Mouse (Mus musculus) kidney, adult 8-10 months (tissue): Measurements from ENCODE around the gene Inpp4b.
"Not testable (repeated sequence)": the region's sequence is repeated elsewhere in the genome, so short reads cannot be mapped to it uniquely, and the experiment has no call there.

ENCODE experiments used
- DNase-seq, 2 experiments: peaks; one replicate each; pipeline ENCODE4 v3.0.0; 2022

The Inpp4b gene

GRCm38 (mm10) chr8:81782781-81783180 is 440.4 kb downstream of the Inpp4b start:
- no peak for DNase-seq

- no peak for DNase-seq
Observed at GRCm38 (mm10) chr8:81784775-81785174, 442.4 kb downstream of the Inpp4b start.

DNA sequence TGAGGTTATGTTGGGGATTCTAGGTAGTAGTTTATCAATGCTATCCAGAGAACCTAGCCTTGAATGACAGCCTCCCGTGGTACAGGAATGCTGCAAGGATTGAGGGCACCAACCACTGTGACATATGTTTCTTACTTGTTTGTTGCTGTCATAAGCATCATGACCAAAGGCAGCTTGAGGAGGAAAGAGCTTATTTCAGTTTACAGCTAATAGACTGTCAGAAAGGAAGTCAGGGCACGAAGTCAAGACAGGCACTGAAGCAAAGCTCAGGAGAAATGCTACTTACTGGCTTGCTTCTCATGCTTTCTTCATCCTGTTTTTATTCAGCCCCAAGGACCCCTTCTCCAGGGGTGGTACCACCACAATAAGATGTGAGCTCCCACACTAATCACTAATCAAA is 446.1 kb downstream of the Inpp4b start:
- no peak for DNase-seq

- no peak for DNase-seq
Observed at GRCm38 (mm10) chr8:81792649-81793048, 450.3 kb downstream of the Inpp4b start.

DNA sequence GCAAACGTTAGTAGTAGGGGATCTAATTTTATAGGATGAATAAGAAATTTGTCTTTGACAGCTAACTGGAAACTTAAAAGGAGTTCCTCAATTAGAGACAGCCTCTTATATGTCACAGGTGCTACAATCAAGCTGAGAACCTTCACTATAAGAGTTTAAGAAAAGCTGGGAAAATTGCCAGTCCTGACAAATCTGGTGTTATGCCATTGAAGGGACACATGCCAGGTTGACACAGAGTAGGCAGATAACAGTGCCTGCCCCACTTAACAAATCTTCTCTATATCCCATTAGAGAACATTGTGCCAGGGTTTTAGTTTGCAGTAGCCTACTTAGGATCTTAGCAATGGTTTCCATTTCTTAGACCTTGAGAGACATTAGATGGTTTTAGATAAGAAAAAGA is 456.1 kb downstream of the Inpp4b start:
- no peak for DNase-seq

- no peak for DNase-seq
Observed at GRCm38 (mm10) chr8:81800792-81801191, 458.4 kb downstream of the Inpp4b start.

- peak; percentile 48 to 61 for DNase-seq
Observed at GRCm38 (mm10) chr8:81806797-81807196, 464.4 kb downstream of the Inpp4b start.

DNA sequence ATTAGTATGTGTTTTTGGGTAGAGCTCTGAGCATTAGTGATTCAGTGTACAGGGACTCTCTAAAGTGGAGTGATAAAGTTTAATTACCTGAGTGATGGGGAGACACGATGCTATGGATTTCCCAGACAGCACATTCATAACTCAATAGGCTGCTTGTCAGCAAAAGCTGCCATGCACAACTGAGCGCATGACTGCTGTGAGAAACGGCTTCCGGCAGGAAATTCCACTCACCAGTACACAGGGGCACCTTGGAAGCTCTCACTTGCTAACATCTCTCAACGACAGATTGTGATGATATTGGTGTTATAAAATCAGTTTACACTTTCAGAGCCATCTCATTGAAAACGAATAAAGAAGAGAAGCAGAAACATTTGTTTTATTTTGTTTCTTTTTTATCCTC is 465.2 kb downstream of the Inpp4b start:
- DNase-seq, result peak; percentile 13 to 17

- DNase-seq, result peak in 1 of 2 experiments; percentile 26
Observed at GRCm38 (mm10) chr8:81808406-81808805, 466.1 kb downstream of the Inpp4b start.

- not testable (repeated sequence) for DNase-seq
Observed at GRCm38 (mm10) chr8:81809414-81809813, 467.1 kb downstream of the Inpp4b start.

DNA sequence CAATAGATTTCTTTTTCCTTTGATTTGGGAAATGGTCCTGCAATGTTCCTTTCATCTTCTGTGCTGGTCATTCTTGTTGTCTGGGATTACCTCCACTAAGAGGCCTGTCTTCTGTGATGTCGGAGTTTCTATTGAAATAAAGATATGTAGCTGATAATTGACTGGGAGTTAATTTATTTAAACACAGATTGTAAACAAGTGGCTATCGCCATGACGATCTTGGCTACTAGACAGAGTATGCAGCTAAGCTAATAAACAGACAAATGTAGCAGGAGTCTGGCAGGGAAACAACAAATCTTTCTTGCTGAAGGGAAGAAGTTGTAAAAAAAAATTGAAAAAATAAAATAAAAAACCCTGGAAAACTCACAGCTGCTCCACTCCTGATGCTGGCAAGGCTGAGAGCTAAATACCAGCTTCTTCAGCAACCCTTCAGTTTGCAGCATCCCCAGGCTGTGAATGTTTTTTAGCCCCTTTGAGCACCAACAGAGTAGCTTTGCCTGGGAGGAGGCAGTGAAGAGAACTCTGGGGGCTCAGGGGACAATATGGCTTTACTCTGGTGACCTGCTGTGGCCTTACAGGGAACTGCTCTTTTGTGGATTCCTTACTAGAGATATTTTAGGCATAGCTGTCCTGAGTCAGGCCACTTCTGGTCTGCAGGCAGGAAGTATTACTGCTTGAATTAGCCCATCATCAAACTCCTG is 469.8 kb downstream of the Inpp4b start:
- DNase-seq, result peak in 1 of 2 experiments; percentile 18

DNA sequence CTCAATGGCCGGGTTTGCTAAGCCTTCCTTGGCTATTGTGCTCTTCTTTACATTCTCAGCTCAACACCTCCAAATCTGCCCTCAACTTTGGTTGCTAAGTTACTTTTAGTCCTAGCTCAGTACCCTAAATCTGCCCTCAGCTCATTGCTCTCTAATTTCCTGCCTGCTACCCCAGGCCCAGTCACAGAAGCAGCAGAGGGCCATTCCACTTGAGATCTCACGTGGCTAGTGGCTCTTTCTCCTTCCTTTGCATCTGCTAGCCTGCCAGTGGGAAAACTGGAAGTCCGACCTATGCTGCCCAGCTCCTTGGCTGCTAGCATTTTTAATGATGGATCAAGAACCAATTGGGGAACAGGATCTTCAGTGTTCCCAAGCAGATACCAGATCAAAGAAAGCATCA is 472.4 kb downstream of the Inpp4b start:
- DNase-seq, result no peak

DNA sequence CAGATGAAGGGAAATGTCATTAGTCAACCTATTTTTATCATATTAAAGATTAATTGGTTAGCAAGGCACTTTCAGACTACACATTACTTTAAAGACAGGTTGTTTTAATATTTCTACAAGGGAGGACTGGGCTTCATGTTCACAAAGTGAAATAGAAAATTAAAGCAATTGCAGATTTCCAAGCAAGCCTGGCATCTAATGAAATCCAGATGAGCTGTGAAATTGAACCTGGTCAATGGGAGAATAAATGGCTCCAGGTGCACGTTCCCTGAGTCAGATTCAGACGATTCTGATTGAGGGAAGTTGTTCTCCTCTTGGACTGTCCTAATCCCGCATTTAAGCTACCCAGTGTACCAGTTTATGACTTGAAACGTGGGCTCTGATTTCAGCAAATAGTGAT is 473.2 kb downstream of the Inpp4b start:
- no peak for DNase-seq

DNA sequence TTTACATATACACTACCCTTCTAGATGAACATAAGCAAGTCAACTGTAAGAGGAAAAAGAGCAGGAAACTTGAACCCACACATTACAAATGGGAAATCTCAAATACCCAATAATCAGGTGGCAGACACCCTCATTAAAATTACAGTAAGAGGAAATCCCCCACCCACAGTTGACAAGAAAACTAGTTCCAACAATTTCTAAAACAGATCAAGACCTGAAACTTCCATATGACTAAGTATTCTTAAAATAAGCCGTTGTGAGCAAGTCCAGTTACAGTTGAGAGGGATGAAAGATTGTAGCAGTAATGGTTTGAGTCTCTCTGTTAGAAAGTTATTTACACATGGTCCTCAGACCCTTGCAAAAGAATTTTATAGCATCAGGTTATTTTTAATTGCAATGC is 480.8 kb downstream of the Inpp4b start:
- DNase-seq, result no peak

GRCm38 (mm10) chr8:81824975-81825374 is 482.6 kb downstream of the Inpp4b start:
- DNase-seq, result no peak

DNA sequence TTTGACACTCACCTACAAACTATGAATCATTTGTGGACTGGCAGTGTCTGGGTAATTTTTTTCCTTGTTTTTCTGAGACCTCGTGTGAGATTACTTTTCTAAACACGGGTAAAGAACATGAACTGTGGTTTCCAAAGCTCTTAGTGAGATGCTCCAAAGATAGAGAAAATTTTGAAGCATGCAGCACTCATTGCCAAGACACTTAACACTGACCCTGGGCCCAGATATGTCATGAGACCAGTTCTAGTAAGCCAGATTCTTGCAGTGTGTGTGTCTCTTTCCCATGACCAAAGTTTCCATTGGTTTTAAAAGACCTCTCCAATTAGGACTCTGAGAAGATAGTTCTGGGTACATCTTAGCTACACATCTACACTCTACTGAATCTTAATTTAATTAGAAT is 484.1 kb downstream of the Inpp4b start:
- DNase-seq, result peak in 1 of 2 experiments; percentile 20

DNA sequence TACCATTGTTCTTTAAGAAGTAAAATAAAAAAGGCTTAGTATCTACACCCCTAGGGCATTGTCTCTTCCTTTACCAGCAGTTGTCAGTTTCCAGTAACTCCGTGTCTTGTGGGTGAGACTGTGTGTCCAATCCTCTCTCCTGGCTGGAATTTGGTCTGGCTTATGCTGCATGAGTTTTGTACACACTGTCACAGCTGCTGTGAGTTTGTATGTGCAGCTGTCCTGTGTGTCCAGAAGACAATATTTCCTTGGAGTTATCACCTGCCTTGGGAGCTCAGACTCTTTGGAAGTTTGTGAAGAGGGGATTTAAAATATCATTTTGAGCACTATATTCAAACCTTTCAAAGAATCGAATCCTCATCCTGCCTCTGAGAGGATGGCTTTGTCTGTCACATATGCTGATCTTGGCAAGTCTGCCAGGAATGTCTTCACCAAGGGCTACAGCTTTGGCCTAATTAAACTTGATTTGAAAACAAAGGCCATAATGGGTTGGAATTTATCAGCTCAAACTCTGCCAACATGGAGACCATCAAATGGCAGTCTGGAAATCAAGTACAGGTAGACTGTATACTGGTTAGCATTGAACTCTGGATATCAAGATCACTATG is 485.1 kb downstream of the Inpp4b start:
- DNase-seq, result no peak

DNA sequence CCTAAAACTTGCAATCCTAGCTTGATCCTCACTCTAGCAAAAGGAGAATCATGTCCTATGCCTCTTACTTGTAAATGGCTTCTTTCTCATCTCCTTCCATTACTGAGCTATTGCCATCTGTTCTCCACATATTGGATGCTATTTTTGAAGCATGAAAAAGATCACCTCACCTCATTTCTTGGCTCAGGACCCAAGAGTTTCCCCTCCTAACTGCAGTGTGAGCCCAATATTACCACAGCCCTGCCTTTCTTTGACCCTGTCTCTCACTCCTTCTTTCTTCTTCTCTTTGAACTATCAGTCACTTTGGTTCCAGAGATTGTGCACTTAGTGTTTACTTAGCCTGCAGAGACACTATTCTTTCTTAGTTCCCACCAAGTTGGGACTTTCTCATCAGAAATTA is 489.1 kb downstream of the Inpp4b start:
- no peak for DNase-seq

DNA sequence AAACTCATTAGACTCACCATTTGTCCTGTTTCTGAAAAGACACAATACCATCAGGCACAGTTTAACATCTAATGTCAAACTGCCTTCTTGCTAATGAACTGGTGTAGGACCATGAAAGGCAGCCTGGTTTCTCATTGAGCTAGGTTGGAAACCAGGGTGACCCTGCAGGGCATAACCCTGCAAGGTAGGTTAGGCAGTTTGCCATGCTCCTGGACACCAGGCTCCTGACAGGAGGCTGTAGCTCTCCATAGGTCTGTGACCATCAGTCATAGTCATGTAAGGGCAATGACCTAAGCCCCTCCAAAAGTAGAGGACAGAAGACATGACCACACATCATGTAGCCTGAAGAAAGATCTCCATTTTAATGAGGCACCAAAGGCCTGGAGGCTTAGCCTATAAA is 491.5 kb downstream of the Inpp4b start:
- no peak for DNase-seq

GRCm38 (mm10) chr8:81840512-81840911 is 498.2 kb downstream of the Inpp4b start:
- no peak for DNase-seq

- no peak for DNase-seq
Observed at GRCm38 (mm10) chr8:81844104-81844982, 502.0 kb downstream of the Inpp4b start.

DNA sequence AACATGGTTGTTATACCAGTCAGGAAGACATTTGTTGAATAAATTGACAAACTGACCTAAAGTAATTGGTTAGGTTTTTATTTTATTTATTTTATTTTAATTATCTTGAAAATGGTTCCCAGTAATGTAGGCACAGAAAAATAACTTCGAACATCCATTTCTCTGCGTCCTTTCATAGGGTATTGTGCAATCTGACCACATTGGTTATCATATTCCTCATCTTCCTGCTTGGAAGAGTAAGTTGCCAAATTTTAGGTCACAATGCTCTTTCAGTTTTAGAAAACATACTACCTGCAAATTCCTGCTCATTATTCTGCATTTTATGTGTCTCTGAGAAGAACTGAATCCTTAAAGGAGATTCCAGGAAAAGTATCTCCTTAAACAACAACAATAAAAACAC is 505.6 kb downstream of the Inpp4b start:
- no peak for DNase-seq

- DNase-seq, result no peak
Observed at GRCm38 (mm10) chr8:81849976-81850375, 507.6 kb downstream of the Inpp4b start.

DNA sequence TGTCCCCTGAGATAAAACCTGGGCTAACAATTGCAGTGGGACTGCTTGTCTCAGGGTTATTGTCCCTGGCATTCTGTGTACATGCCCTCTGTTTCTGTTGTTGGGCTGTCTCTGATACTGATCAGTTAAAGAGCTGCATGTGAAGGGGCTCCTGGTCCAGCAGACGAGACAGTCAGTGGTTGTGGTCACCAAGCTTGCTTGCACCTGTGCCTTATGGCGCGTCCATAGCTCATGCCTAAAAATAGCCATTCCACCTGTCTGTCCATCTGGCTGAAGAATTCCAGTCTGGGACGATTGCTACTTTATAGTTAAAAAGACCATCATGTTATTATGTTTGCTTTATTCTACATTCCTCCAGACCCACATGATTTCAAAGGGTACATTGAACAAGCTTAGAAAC is 510.8 kb downstream of the Inpp4b start:
- DNase-seq, result no peak
